Comparison of ENCODE assay signal across 24 mouse cellular contexts in the genomic region with DNA sequence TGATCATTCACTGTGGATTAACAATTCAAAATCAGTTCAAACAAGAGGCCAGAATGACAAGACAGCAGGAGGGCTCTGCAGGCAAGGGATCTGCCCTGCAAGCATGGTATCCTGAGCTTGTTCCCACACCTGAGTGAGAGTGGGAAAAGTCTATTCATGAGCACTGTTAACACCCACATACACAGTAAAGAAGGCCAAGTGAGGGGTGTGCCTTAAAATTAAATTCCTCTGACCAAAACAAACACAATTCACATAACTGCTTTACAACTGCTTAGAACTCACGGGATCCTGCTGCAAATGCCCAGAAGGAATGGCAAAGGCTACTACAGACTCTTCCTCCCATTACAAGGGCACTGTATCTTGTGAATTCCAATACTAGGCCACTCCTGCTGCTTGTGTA.
"Had no signal": no experiment of that assay in that cellular context is flagged by ENCODE, and none has a peak within 500 bp of the region (broad histone marks: within the 10 kb centered on the region; RNA-seq: fewer than 3 reads in every experiment).

No protein-coding gene starts in this region.

- H3K27ac ChIP-seq: heart, adult 2 months; heart, embryonic 13.5 days; heart, embryonic 15.5 days; hindbrain, embryonic 13.5 days; hindbrain, embryonic 15.5 days; hindbrain, postnatal 0 days; kidney, embryonic 15.5 days; kidney, postnatal 0 days; limb, embryonic 13.5 days; limb, embryonic 15.5 days had no signal

- H3K4me1 ChIP-seq: heart, embryonic 15.5 days; kidney, embryonic 15.5 days had no signal

- DNase-seq: gastrocnemius, postnatal 14 days; gastrocnemius, postnatal 36 days; heart, adult 11 months; heart, adult 2 months; heart, postnatal 14 days; heart, postnatal 36 days; kidney, adult 11 months; kidney, adult 2 months; kidney, adult 9 months; kidney, postnatal 14 days; kidney, postnatal 36 days; layer of hippocampus, adult 9-11 months; layer of hippocampus, postnatal 36 days; left cerebral cortex, postnatal 4 days had no signal

- H3K9me3 ChIP-seq: heart, embryonic 13.5 days; heart, embryonic 15.5 days; hindbrain, embryonic 15.5 days; limb, embryonic 13.5 days; limb, embryonic 15.5 days had no signal

- H3K27me3 ChIP-seq: heart, embryonic 13.5 days; heart, embryonic 15.5 days; hindbrain, embryonic 13.5 days; hindbrain, embryonic 15.5 days; kidney, embryonic 15.5 days; limb, embryonic 13.5 days; limb, embryonic 15.5 days had no signal

- H3K36me3 ChIP-seq: heart, embryonic 13.5 days; heart, embryonic 15.5 days; hindbrain, embryonic 15.5 days; kidney, embryonic 15.5 days; limb, embryonic 15.5 days had no signal

- H3K4me3 ChIP-seq: heart, adult 2 months; heart, embryonic 13.5 days; heart, embryonic 15.5 days; hindbrain, embryonic 13.5 days; hindbrain, embryonic 15.5 days; kidney, embryonic 15.5 days; limb, embryonic 13.5 days; limb, embryonic 15.5 days had no signal

- ATAC-seq: hindbrain, postnatal 0 days; intestine, embryonic 16.5 days had no signal
